Mouse (Mus musculus) ES-E14 (cell line): ENCODE results near the gene Ptpra. TPM values are rescaled to one million over a fixed set of nuclear protein-coding genes. Genes with fewer than 3 reads are reported as not detected.

Experiments used
- DNase-seq: peaks from one replicate; pipeline ENCODE4 v3.0.0-alpha.2; 2013; ENCODE audit warnings: low read depth, low spot score
- H3K27ac ChIP-seq: 2 replicates; pipeline ENCODE4 v1.5.1; 2012; ENCODE audit warnings: low read depth, mild to moderate bottlenecking, low read length, moderate library complexity, mixed read lengths; ENCODE audit not compliant: poor library complexity, insufficient read depth, severe bottlenecking
- H3K36me3 ChIP-seq: 2 replicates; pipeline ENCODE4 v1.6.1; 2012; ENCODE audit warnings: mild to moderate bottlenecking, low read length, moderate library complexity, mixed read lengths; ENCODE audit not compliant: control insufficient read depth, poor library complexity, insufficient read depth, severe bottlenecking
- H3K4me1 ChIP-seq, 2 experiments: fragments of 150-350 bp in 1 of 2; sonication (generic) in 1 of 2; 2 replicates each; pipeline ENCODE4 v1.6.1; 2012; ENCODE audit warnings: low read length in 2 of 2, mild to moderate bottlenecking in 1 of 2, mixed read lengths in 1 of 2; ENCODE audit not compliant: control insufficient read depth in 2 of 2, insufficient read depth in 2 of 2, poor library complexity in 1 of 2
- H3K4me3 ChIP-seq, 2 experiments: fragments of 150-350 bp in 1 of 2; sonication (generic) in 1 of 2; 2 replicates each; pipeline ENCODE4 v1.5.1; 2012; ENCODE audit warnings: low read length in 2 of 2, low read depth in 1 of 2, mild to moderate bottlenecking in 1 of 2, mixed read lengths in 1 of 2; ENCODE audit not compliant: insufficient read depth in 1 of 2, poor library complexity in 1 of 2, severe bottlenecking in 1 of 2
- H3K9ac ChIP-seq: 2 replicates; pipeline ENCODE4 v1.6.1; 2012; ENCODE audit warnings: low read depth, mild to moderate bottlenecking, low read length, mixed read lengths; ENCODE audit not compliant: poor library complexity, insufficient read depth, severe bottlenecking
- H3K9me3 ChIP-seq: fragments of 150-350 bp; sonication (generic); 2 replicates; pipeline ENCODE4 v1.6.1; 2012; ENCODE audit warnings: low read depth, mild to moderate bottlenecking, low read length; ENCODE audit not compliant: control insufficient read depth, insufficient read depth
- CHD2 ChIP-seq: IDR thresholded peaks from 2 replicates; pipeline ENCODE4 v1.6.1; 2014; ENCODE audit warnings: mild to moderate bottlenecking, low read depth, low read length, inconsistent platforms
- HCFC1 ChIP-seq: IDR thresholded peaks from 2 replicates; pipeline ENCODE4 v1.6.1; 2012; ENCODE audit warnings: low read length, inconsistent platforms, borderline replicate concordance; ENCODE audit not compliant: insufficient read depth
- MAFK ChIP-seq: IDR thresholded peaks from 2 replicates; pipeline ENCODE4 v1.6.1; 2014; ENCODE audit warnings: mild to moderate bottlenecking, low read depth, low read length, inconsistent platforms; ENCODE audit not compliant: insufficient read depth
- ZC3H11A ChIP-seq: IDR thresholded peaks from 2 replicates; pipeline ENCODE4 v1.6.1; 2012; ENCODE audit warnings: low read depth, mild to moderate bottlenecking, inconsistent platforms, low read length, borderline replicate concordance
- ZNF384 ChIP-seq: IDR thresholded peaks from 2 replicates; pipeline ENCODE4 v1.6.1; 2012; ENCODE audit warnings: low read depth, low read length, inconsistent platforms
- in situ Hi-C, 2 experiments: fragments of 600-800 bp; cut with MboI; formaldehyde crosslinking; loops; one replicate each; pipeline ENCODE4 v1.15.1; 2025; ENCODE audit warnings: low sequenced_read_pairs in 2 of 2, inconsistent platforms in 1 of 2; ENCODE audit not compliant: unreplicated experiment in 2 of 2
- total RNA-seq: library from RNA; depleted of rRNA; stranded (reverse); fragments of 300-350 nt; gene quantifications from 2 replicates; pipeline ENCODE4 v1.2.3, GENCODE M21; 2012; rRNA removed

The Ptpra gene
- 35.1 and 40.6 TPM in 2 replicates for total RNA-seq

- peak; percentile 69 for DNase-seq
- Histone ChIP-seq H3K4me1 (no peaks in the 10 kb centered on the region), H3K36me3 (0 out of 2 replicates have a peak, but pooled peaks cover 3% of the 10 kb centered on the region), H3K9ac (peak within 1 kb of the TSS; percentile 89), H3K4me3 (peak within 1 kb of the TSS; percentile 85 to 96), H3K9me3 (no peaks in the 10 kb centered on the region), H3K27ac (no peak within 1 kb of the TSS)
- TF ChIP-seq CHD2: no peak
- TF ChIP-seq ZC3H11A: no peak
- TF ChIP-seq HCFC1: 0 out of 2 replicates have a peak, but pooled peaks have one; percentile 40
- in situ Hi-C loops: no loop called here
These were observed at the start of gene Ptpra for GRCm38 (mm10) chr2:130449794-130450433. Ptpra (plus strand) TSS chr2:130450278.

DNA sequence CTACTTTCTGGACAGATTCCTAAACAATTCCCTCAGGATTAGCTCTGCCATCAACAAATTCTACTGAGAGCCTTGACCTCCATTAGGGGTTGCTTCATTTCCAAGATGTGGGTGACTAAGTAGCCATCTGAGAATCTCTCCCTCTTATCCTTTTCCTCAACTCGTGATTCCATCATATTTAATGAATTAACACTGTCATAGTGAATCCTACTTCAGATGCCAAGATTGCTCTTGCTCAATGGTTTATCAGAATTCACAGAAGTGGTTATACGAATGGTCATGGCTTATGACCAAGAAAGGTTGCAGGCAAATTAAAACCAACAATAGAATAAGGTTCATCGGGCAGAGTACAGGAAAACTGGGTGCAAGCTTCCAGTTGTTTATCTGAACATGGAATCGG lies 48.2 kb upstream of the Ptpra start:
- H3K36me3 ChIP-seq: no peaks in the 10 kb centered on the region
- DNase-seq: no peak
- no peak overlapping the region for H3K4me3 ChIP-seq
- no peak overlapping the region for H3K27ac ChIP-seq
- H3K4me1 ChIP-seq: peaks cover under 1 to 6% of the 10 kb centered on the region in 2 experiments; a peak in 3 of 4 replicates
- H3K9ac ChIP-seq: no peak overlapping the region
- TF ChIP-seq ZC3H11A (no peak), MAFK (no peak), CHD2 (no peak), HCFC1 (no peak), ZNF384 (no peak)
- in situ Hi-C loops: no loop called here
- H3K9me3 ChIP-seq: no peaks in the 10 kb centered on the region

DNA sequence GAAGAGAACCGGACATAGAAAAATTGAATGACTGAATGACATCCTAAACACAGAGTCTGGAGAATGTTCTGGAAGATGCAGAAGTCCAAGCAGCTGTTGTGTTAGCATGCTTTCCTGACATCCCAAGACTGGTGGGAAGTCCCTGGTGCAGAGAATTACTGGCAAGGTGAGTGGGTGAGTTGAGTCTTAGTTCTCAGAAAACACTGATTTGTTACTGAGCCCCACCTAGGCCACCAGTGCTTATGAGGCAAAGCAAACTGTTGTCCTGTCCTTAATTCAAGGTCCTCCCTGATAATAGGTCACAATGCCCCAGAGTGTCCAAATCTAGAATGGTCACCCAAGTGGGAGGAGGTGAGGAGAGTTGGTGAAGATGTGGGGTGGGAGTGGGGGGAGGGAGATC lies 45.1 kb upstream of the Ptpra start, which contains the start of the genes Gm28372 and 1700020A23Rik:
Gene Gm28372 (plus strand): TSS at position 301 of the 400 bp plus-strand sequence.
Gene 1700020A23Rik (plus strand): TSS at position 321 of the 400 bp plus-strand sequence.
- H3K4me1 ChIP-seq: peaks cover 0 to 6% of the 10 kb centered on the region in 2 experiments; a peak in 2 of 4 replicates
- H3K9ac ChIP-seq: no peak within 1 kb of the TSS
- no peaks in the 10 kb centered on the region for H3K9me3 ChIP-seq
- H3K4me3 ChIP-seq: no peak within 1 kb of the TSS
- H3K36me3 ChIP-seq: no peaks in the 10 kb centered on the region
- no peak within 1 kb of the TSS for H3K27ac ChIP-seq
- in situ Hi-C loops: no loop called here
- no peak for DNase-seq
- no peak for TF ChIP-seq MAFK
- TF ChIP-seq ZNF384: no peak
- no peak for TF ChIP-seq CHD2
- no peak for TF ChIP-seq HCFC1
- no peak for TF ChIP-seq ZC3H11A

GRCm38 (mm10) chr2:130406178-130406577 lies 43.9 kb upstream of the Ptpra start, which contains the start of gene Tmem239:
Tmem239 (plus strand) TSS chr2:130406478.
- Histone ChIP-seq H3K36me3 (no peaks in the 10 kb centered on the region), H3K9ac (no peak within 1 kb of the TSS), H3K4me1 (no peaks in the 10 kb centered on the region; a peak in 1 of 4 replicates), H3K9me3 (no peaks in the 10 kb centered on the region), H3K4me3 (no peak within 1 kb of the TSS), H3K27ac (no peak within 1 kb of the TSS)
- TF ChIP-seq ZNF384 (no peak), CHD2 (no peak), ZC3H11A (no peak), HCFC1 (no peak), MAFK (no peak)
- DNase-seq: no peak
- in situ Hi-C loops: no loop called here

- Histone ChIP-seq H3K9ac (no peak overlapping the region), H3K4me1 (peaks cover 0 to 2% of the 10 kb centered on the region in 2 experiments; a peak in 1 of 4 replicates), H3K27ac (no peak overlapping the region), H3K4me3 (no peak overlapping the region), H3K9me3 (no peaks in the 10 kb centered on the region), H3K36me3 (no peaks in the 10 kb centered on the region)
- no peak for DNase-seq
- no peak for TF ChIP-seq CHD2
- no peak for TF ChIP-seq ZNF384
- no peak for TF ChIP-seq MAFK
- no peak for TF ChIP-seq ZC3H11A
- TF ChIP-seq HCFC1: no peak
- in situ Hi-C loops: no loop called here
These were observed 41.9 kb upstream of the Ptpra start for GRCm38 (mm10) chr2:130408194-130408593.
